Mouse (Mus musculus): Measurements from ENCODE around the gene D10Jhu81e.
"Not testable (repeated sequence)": the region's sequence is repeated elsewhere in the genome, so short reads cannot be mapped to it uniquely, and the experiment has no call there.

D10Jhu81e gene

GRCm38 (mm10) chr10:78129998-78130397 lies 39.6 kb downstream of the D10Jhu81e start:
- DNase-seq (ENCODE audit: low read depth, low spot score): no peak

GRCm38 (mm10) chr10:78129423-78129822 lies 40.2 kb downstream of the D10Jhu81e start:
- no peak for DNase-seq (ENCODE audit: low read depth, low spot score)

GRCm38 (mm10) chr10:78128647-78129046 lies 40.9 kb downstream of the D10Jhu81e start:
- DNase-seq (ENCODE audit: low read depth, low spot score): no peak

GRCm38 (mm10) chr10:78127931-78128330 lies 41.7 kb downstream of the D10Jhu81e start:
- DNase-seq (ENCODE audit: low read depth, low spot score): no peak

- no peak for DNase-seq (ENCODE audit: low read depth, low spot score)
Measured at GRCm38 (mm10) chr10:78127046-78127870, 42.3 kb downstream of the D10Jhu81e start.

GRCm38 (mm10) chr10:78126311-78126710 lies 43.3 kb downstream of the D10Jhu81e start:
- DNase-seq (ENCODE audit: low read depth, low spot score): no peak

- not testable (repeated sequence) for DNase-seq (ENCODE audit: low read depth, low spot score)
Measured at GRCm38 (mm10) chr10:78125061-78125460, 44.5 kb downstream of the D10Jhu81e start.

GRCm38 (mm10) chr10:78124137-78124536 lies 45.4 kb downstream of the D10Jhu81e start:
- DNase-seq (ENCODE audit: low read depth, low spot score): not testable (repeated sequence)

- no peak for DNase-seq (ENCODE audit: low read depth, low spot score)
Measured at GRCm38 (mm10) chr10:78119422-78119821, 50.2 kb downstream of the D10Jhu81e start.

GRCm38 (mm10) chr10:78115153-78115552 lies 54.4 kb downstream of the D10Jhu81e start:
- DNase-seq (ENCODE audit: low read depth, low spot score): peak; percentile 55

GRCm38 (mm10) chr10:78114521-78115092 lies 55.0 kb downstream of the D10Jhu81e start:
- DNase-seq (ENCODE audit: low read depth, low spot score): no peak
